Mouse (Mus musculus) thymus, adult 18-20 months (tissue): ENCODE results near the gene Mrpl54.
"Not testable (repeated sequence)": the region's sequence is repeated elsewhere in the genome, so short reads cannot be mapped to it uniquely, and the experiment has no call there.

ENCODE experiments used
- DNase-seq, 2 experiments: peaks; one replicate each; pipeline ENCODE4 v3.0.0; 2022; ENCODE audit warnings: mixed read lengths in 2 of 2

Mrpl54 gene

DNA sequence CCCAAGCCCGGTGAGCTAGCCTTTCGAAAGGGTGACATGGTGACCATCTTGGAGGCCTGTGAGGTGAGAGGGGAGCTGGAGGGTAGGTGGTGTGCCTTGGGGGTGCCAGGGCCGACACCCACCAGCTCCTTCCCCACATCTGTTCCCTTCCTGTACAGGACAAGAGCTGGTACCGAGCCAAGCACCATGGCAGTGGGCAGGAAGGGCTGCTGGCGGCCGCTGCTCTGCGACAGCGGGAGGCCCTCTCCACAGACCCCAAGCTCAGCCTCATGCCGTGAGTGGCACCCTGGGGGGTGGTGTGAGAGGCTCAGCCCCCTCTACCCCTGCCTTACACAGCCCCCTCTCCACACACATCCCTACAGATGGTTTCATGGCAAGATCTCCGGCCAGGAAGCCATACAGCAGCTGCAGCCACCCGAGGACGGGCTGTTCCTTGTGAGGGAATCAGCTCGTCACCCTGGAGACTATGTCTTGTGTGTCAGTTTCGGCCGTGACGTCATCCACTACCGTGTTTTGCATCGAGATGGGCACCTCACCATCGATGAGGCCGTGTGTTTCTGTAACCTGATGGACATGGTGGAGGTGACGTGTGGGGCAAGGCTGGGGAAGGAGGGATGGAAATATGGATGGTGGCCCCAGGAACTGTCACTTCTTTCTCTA, 7.4 kb downstream of the Mrpl54 start:
- no peak for DNase-seq

DNA sequence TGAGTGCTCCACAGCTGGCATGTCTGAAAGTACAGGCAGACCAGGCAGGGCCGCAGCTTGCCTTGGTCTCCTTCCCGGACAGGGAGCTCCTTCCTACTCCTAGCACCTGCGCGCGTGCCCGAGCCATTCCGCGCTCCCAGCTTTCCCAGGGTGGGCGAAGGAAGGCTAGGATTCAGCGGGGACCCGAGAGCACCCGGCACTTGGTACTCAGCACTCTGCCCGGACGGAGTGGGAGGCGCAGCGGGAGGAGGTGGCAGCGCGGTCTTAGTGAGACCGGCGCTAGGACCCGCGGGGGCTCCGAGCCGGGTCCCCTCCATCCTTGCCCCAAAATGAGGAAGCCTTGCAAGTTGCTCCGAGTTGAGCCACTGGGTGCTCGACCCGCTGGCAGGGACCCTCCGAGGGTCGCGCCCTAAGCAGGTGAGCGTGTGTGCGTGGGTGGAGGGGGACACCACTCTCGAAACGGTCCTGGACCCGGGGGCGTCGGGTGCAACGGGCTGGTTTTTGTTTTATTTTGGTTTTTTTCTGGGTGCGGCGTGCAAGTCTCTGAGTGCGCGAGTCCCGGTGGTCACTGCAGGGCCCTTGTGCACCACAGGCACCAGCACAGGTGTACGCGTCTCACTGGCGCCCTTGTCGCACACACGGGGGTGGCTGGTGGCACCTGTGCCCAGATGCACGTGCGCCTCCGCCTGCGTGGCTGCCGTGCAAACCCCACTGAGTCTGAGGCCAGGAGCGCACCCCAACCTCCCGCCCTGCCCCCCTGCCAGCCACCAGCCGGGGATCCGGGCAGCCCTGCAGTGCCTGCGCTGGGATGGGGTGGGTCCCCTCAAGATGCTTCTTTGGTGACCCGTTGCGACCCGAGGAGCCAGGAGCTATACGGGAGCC, 9.3 kb downstream of the Mrpl54 start:
- DNase-seq: peak in 1 of 2 experiments; percentile 53

DNA sequence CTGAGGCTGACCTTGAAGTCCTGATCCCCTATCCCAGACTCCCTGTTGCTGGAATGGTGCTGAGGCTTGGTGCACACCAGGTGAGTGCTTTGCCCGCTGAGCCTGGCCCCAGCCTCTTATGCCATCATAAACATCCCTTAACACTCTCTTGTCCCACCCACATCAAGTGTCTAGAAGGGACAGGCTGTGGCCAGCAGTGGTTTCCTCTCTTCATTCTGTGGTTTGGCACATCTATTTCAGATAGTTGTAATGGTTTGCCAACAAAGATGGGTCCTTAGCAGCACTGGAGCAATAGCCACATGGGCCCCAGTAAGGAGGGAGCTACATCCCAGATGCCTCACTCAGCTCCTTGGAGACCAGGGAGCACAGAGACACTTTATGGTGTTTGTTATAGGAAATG, 11.8 kb downstream of the Mrpl54 start:
- DNase-seq: no peak

DNA sequence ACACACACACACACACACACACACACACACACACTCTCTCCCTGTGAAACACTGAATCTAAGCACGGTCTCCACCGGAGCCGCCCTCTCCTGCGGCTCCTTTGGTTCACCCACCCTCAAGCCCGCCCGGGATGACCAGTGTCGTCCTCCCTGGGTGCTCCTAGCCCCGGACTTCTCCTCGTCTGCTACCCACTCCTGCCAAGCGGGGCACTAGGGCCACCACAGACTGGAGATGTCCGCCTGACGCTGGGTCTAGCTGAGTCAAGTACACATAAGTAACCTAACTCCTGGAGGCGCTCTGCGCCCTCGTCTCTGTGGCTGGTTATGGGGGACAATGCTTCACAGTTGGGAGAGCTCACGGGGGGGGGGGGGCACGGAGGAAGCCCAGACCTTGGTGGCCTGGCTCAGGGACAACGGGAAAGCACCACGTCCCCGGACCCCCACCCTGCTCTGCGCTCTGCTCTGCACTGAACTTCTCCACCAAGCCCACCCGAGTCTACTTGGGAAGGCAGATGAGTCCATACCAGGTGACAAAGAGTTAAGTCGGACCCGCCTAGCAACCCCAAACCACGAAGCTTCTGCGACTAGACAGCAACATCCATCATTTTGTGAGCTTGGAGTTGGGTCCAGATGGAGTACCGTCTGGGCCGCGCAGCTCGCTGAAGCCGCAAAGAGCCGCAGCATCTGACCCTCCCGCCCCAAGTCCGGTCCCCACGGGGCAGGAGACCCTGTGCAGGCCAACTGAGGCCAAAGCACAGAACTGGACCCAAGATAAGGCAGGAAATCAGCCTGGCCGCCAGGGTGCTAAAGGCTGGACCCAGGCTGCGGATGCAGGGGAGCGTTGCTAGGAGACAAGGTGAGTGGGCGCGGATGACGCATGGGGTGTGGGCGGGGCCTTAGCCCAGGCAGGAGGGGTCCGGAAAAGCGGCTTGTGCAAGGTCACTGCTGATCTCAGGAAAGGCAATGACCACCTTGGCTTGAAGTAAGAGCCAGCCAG, 14.0 kb downstream of the Mrpl54 start, which contains the start of gene Matk:
Matk (plus strand) TSS at position 512 of the 996 bp plus-strand sequence.
- DNase-seq: peak; percentile 50 to 63

DNA sequence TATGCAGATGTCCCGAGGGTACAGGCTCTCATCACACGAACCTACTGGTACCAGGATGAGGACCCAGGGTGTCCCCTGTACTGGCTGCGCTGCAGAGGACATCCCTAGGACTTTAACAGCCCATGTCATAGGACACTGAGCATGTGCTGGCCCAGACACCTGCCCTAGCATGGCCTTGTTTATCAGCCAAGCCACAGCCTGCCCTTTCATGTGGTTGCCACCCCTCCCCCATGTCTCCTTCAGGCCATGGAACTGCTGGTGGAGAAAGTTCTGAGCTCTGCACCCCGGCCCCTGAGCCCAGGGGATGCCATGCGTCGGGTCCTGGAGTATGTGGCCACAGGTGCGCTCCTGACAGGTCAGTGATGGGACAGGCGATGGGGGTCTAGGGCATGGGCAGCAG, 17.3 kb downstream of the Mrpl54 start:
- no peak for DNase-seq

DNA sequence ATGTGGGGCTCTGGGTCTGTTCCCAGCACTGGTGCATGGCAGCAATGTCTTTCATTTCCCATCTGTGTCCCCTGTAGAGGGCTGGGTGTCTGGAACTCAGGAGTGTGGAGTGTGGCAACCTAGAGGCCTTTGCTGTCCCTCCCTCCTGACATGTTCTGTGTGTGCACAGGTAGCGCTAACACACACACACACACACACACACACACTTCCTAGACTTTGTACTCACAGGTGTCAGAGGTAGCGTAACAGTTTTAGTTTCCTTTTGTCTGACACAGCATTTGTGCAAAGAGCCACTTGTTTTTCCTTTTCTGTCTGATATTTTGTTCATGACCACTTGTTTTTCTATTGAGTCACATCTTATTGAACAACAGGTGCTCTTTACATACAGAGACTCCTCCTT, 18.9 kb downstream of the Mrpl54 start:
- no peak for DNase-seq

DNA sequence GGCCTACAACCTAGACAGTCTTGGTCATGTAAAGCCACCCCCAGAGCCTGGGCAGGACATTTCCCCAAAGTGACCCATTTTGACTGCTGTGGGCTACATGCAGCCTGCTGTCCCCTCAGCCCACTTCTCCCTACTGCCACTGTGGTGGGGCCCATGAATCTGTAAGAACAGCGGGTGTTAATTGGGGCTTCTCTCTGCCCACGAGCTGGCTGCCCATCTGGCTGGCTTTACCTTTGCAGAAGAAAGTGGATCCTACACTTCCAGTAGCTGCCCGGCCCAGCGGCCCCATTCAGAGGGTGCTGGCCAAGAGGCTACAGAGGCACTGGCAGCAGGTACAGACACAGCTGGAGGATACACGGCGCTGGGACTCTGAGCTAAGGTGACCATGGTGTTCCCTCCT, 21.6 kb downstream of the Mrpl54 start:
- no peak for DNase-seq

DNA sequence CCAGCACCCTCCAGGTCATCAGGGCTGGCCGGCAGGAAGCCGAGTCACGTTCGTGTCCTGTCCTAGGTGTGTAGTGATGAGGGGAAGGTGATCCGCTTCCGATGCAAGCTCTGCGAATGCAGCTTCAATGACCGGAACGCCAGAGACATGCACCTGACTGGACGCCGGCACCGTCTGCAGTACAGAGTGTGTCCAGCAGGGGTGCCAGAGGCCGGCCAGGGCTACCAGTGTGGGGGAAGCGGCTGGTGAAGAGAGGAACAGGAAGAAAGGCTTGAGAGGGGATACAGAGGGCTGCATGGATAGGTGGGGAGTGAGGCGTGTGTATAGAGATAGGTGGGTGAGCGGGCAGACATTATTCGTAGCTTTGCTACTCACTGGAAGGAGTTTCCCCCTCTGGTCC, 22.1 kb downstream of the Mrpl54 start:
- peak; percentile 60 to 64 for DNase-seq

DNA sequence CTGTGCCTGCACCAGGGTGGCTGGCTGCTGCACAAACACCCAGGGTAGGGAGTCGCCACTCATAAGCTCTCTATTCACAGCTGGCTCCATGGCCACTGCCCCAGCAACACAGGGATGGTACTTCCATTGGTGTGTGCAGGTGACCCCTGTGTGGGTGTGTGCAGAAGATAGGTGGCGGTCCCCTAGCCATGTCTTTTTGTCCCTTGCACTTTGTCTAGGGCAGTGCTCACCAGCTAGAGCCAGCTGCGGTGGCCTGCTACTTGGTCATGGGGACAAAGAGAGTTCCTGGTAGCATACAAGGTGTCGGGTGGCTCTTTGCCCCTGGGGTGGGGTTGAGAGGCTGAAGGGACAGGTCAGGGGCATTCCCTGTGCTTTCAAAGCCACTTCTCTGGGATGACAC, 22.6 kb downstream of the Mrpl54 start:
- DNase-seq: no peak

DNA sequence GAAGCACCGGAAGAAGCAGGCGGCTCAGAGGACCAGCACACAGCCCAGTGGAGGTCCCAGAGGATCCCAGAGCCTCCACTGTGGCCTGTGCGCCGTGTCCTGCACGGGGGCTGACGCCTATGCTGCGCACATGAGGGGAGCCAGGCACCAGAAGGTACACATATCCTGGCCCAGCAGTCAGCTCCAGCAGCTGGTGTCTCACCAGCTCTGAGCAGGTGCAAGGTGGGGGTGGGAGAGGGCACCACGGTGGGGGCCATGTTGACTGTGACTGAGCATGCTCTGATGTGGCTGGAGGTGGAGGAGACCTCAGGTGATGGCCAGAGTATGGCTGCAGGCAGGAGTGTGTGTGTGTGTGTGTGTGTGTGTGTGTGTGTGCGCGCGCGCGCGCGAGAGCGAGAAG, 24.7 kb downstream of the Mrpl54 start:
- no peak for DNase-seq

DNA sequence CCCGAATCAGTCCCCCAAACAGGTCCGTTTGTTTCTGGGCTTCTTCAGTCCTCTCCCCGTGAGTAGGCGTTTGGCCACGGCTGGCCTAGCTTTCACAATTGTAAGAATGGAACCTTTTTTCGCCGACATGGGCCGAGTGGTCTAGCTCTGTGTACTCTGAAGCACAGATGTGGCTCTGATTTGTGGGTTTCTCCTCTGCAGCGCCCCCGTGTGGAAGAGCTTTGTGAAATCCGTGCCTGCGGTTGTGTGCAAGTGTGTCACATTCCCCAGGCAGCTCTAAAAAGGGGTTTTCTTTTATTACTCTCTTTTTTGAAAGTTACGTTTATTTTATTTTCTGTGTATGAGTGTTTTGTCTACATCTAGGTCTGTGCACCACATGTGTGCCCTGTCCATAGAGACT, 25.9 kb downstream of the Mrpl54 start:
- DNase-seq: no peak

DNA sequence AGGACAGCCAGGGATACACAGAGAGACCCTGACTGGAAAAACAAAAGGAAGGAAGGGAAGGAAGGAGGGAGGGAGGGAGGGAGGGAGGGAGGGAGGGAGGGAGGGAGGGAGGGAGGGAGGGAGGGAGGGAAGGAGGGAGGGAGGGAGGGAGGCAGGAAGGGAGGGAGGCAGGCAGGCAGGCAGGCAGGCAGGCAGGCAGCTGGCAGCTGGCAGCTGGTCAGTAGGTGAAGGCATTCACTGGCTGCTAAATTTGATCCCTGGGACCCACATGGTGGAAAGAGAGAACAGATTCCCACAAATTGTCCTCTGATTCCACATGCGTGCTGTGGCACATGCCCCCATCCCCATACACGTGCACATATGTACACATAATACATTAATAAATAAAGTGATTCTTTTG, 28.1 kb downstream of the Mrpl54 start:
- DNase-seq: no peak

DNA sequence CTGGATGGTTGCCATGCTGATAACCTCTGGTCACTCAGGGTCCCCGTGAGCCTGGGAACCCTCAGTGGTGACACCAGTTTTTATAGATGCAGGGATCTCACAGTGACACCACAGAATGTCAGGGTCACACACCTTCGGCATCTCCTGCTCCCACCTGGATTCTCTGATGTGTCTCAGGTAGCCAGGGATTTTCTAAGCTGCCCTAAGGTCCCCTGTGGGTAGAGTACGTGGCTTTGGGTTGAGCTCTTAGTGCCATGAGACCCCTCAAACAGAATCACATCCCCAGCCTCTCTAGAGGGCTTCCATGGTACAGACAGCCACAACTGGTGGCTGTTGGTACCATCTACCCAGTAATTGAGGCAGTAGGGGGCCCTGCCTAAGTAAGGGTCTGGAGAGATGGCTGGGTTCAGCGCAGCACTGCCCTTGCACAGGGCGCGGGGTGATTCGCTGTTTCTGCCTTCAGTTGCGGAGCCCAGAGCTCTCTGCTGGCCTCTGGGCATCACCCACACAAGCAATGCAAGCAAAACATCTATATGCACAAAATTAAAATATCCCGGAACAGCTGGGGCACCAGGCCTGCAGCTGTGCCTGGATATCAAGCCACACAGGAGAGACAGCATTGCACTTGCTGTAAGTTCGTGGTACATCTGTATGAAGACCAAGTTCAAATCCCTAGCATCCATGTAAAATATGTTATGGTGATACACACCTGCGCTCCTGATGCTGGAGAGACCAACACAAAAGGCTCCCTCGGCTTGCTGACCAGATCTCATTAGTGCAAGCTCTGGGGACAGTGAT, 30.1 kb downstream of the Mrpl54 start:
- DNase-seq: no peak

DNA sequence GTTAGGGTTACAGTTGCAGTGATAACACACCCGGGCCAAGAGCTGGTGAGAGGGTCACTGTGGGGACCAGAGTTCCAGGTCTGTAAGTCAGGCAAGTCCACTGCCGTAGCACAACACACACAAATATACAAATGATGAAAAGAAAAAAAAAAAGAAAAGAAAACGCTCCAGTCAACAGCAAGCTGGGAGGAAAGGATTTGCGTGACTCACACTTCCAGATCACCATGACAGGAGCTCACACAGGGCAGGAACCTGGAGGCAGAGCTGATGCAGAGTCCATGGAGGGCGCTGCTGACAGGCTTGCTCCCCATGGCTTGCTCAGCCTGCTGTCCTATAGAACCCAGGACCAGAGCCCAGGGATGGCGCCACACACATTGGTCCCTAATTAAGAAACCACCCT, 32.5 kb downstream of the Mrpl54 start:
- no peak for DNase-seq

DNA sequence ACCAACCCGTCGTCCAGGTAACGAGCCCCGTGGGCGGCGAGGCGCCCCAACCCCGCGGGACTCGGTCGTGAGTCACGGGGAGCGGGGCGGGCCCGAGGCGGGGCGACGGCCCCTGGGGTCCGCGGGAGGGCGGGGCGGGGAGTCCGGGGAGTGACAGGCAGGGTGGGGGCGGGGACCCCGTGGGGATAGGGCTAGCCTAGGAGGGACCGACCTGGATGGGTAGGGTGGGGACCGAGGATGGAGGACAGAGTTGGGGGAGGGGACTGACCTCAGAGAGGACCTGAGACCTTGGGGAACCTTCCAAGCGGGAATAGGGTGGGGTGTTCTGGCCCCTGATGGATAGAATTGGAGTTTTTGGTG, 33.5 kb downstream of the Mrpl54 start:
- no peak for DNase-seq

DNA sequence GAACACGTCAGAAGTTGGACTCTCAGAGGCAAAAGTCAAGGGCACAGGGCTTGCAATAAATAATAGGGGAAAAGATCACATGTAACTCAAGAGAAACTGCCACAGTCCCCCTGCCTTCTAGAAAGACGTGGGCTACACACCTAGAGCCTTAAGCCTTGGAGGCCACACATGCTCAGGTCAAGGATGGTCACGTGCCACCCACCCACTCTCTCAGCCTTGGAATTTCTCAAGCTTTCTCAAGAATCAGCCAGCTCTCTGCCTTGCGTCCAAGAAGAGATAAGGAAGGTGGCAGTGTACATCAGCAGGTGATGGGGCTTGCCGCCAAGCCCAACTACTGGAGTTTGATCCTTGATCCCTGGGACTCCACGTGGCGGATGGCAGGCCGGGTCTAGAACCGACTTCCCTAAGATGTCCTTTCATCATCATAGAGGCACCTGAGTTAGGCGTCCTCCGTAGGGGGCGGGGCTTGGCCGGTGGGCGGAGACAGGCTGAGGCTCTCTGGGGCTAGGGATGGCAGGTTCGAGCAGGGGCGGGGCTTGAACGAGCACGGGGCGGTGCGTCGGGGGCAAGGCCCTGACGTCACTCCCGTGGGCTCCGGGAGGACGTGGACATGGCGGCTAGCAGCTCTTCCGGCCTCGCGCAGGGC, 34.0 kb downstream of the Mrpl54 start, which contains the start of gene Zfr2:
Zfr2 (plus strand) TSS at position 576 of the 646 bp plus-strand sequence.
- peak; percentile 72 to 85 for DNase-seq

DNA sequence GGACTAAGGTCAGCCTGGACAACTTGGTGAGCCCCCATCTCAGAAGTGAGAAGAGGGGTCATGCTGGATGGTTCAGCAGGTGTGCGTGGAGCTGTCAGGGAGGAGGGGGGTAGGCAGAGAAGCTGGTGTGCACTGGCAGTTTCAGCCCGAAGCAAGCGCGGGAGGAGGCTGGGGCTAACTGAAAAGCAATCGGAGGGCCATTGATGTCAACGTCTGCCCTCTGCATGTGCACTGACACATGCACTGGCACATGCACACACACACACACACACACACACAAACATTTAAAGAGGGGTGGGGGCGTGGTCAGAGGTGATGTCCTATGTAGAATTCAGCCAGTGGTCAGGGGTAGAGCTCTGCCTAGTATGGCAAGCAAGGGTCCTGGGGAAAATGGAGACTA, 35.3 kb downstream of the Mrpl54 start:
- no peak for DNase-seq

DNA sequence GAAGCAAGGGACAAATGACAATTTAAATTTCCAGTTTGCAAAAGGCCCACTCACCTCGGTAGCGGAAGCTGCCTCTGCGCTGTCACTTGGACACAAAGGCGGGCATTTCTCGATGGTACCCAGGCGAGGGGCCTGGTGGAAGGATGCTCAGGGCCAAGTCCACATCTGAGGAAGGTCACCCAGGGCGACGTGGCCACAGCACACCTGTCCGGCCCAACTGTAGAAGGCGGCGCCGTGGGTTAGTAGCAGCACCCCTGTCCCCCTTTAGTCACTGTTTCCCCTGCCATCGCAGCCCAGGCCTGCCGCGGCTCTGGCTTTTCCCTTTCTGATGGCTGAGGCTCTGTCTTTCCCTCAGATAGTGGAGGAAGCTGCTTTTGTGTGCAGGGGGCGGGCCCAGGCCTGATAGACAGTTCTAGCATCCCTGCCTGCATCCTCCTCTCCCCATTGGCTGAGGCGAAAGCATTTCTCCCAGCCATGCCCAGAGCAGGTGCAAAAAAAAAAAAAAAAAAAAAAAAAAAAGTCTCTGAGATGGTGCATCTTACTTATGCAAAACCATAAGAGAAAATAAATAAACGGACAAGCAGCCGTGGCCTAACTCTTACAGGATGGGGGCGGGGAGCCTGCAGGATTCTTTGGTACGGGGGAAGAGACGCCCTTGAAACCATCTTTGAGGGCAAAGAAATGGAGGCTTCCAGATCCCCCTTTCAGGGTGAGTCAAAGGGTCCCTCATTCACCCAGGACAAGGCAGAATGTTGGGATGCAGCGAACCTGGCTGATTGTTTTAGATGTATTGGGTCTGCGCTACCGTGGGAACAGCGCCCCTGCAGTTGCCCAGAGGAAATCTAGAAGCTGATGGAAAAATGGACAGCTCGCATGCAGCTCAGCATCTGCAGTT, 36.0 kb downstream of the Mrpl54 start, which contains the start of gene Atcay:
Atcay (minus strand) TSS at position 396 of the 895 bp plus-strand sequence.
- DNase-seq: no peak

DNA sequence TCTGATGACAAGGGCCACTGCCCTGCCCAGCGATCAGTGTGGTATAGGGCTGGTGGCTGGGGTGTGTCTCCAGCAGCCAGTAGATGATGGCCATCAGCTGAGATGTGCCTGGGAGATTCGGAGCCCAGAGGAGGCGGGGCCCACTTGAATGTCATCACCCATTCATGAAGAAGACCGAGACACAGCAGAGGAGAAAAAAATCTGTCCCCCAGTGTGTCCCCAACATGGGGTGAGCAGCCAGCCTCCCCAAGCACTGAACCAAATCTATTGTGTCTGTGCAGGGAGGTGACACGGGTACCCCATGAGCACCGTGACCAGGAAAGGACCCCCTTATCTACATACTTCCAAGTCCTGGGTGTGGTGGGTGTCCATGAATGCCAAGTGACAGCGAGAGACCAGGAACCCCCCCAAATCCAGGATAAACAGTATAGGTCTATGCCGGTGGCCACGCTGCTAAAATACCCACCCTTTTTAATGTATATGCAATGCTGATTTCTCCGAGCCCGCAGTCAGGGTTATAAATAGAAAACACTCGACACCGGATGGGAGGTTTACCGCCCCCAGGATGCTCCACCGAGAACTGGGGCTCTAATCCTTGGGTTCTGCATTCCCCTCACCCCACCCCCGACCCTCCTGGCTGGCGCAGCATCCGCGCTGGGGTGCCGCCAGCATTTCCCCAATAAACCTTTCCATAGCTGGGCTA, 36.8 kb downstream of the Mrpl54 start:
- DNase-seq: no peak

DNA sequence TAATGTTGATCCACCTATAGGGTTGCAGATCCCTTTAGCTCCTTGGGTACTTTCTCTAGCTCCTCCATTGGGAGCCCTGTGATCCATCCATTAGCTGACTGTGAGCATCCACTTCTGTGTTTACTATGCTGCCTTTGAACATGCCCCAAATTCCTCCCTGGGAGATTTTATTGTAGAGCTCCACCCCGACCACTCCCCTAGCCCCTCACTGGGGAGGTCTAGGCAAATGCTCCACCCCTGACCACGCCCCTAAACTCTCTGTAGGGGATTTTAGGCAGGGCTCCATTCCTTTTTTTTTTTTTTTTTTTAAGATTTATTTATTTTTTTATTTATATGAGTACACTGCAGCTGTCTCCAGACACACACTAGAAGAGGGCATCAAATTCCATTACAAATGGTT, 43.0 kb downstream of the Mrpl54 start:
- DNase-seq: not testable (repeated sequence)
